Mouse (Mus musculus): ENCODE measurements around the gene Tex261. TPM values are rescaled to one million over a fixed set of nuclear protein-coding genes. Genes with fewer than 3 reads are reported as not detected.
"Not testable (repeated sequence)": the region's sequence is repeated elsewhere in the genome, so short reads cannot be mapped to it uniquely, and the experiment has no call there.

The Tex261 gene
- polyA plus RNA-seq, 1 experiment from 2014 or later = 73.2 TPM

DNA sequence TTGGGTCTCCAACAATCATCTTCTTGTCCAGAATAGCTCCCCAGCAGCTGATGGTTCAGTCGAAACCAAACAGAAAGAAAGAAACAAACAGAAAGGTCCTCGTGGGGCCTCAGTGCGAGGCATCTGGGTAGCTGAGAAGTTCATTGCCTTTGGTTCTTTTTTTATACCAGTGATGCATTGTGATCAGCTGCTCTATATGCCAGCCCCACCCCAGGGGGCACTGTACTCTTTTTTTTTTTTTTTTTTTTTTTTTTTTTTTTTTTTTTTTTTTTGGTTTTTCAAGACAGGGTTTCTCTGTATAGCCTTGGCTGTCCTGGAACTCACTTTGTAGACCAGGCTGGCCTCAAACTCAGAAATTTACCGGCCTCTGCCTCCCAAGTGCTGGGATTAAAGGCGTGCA is 14.9 kb upstream of the Tex261 start:
- H3K9me3 ChIP-seq (replicated peaks) = not testable (repeated sequence)

DNA sequence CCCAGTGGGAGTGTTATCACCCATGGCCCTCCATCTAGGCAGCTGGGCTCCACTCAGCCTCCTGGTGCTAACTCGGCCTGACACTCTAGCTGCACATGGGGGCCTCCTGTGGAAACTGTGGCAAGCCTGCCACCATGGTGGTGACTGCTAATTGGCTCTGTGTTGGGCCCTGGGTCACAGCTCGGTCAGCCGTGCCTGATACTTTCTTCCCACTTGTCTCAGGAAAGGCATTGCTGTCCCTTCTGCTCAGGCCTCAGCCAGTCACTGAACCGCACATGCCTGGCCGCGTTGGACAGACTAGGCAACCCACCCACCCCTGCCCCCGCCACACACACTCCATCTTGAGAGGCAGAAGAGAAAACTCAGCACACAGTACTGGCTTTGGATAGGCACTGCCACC is 12.9 kb upstream of the Tex261 start:
- WGBS = 38% methylated on average over 7 of the region's 7 CpGs
- H3K9ac ChIP-seq (replicated peaks) = no peak overlapping the region
- no peaks in the 10 kb centered on the region for H3K4me1 ChIP-seq
- H3K27me3 ChIP-seq (replicated peaks) = no peaks in the 10 kb centered on the region
- ATAC-seq (ENCODE audit: low FRiP score) = 0 out of 2 replicates have a peak, but pooled peaks have one; percentile 41
- no peaks in the 10 kb centered on the region for H3K36me3 ChIP-seq
- H3K4me2 ChIP-seq = no peak overlapping the region
- no peak overlapping the region for H3K4me3 ChIP-seq (replicated peaks)
- no peak overlapping the region for H3K27ac ChIP-seq (replicated peaks)
- no peaks in the 10 kb centered on the region for H3K9me3 ChIP-seq (replicated peaks)

More for the DNA sequence above, 14.9 kb upstream of the Tex261 start:
- not testable (repeated sequence) for ATAC-seq (ENCODE audit: low FRiP score); H3K4me2 ChIP-seq; H3K36me3 ChIP-seq; H3K27ac ChIP-seq (replicated peaks); H3K27me3 ChIP-seq (replicated peaks); H3K4me3 ChIP-seq (replicated peaks); H3K4me1 ChIP-seq; H3K9ac ChIP-seq (replicated peaks)
- 80% methylated on average over 5 of the region's 5 CpGs for WGBS

DNA sequence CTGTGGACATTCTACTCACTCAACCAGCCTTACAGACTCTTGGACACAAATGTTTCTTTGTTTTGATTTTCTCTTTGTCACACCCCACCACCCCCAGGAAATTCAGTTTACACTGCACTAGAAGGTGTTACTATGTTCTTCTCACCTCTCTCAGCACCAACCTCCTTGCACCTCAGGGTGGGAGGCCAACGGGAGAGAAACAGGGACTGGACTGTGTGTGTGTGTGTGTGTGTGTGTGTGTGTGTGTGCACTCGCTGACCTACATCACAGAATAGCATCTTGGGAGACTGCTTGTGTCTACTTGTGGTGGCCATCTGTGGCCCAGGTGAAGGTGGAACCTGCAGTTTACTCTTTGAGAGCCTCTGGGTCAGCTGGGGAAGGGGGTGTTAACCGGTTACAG is 10.8 kb upstream of the Tex261 start:
- no peaks in the 10 kb centered on the region for H3K4me1 ChIP-seq
- H3K27ac ChIP-seq (replicated peaks) = no peak overlapping the region
- no peaks in the 10 kb centered on the region for H3K27me3 ChIP-seq (replicated peaks)
- no peaks in the 10 kb centered on the region for H3K36me3 ChIP-seq
- H3K4me2 ChIP-seq = no peak overlapping the region
- H3K9ac ChIP-seq (replicated peaks) = no peak overlapping the region
- no peaks in the 10 kb centered on the region for H3K9me3 ChIP-seq (replicated peaks)
- H3K4me3 ChIP-seq (replicated peaks) = no peak overlapping the region
- 91% methylated on average over 3 of the region's 3 CpGs for WGBS
- no peak for ATAC-seq (ENCODE audit: low FRiP score)

DNA sequence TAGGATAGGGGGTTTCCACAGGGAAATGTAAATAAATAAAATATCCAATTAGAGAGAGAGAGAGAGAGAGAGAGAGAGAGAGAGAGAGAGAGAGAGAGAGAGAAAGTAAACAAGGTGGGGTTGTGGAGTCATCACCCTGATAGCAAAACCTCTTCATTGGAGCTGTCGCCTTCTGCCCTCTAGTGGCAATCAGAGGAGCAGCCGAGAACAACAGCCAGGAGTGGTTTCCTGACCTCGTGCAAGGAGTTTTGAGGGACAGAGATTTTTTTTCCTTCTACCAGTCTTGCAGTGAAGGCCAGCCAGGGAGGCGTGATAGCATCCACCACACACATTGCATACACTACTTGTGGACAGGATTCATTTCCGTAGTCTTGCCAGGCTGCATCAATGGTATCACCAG is 3.4 kb upstream of the Tex261 start:
- H3K9ac ChIP-seq (replicated peaks) = no peak overlapping the region
- H3K4me1 ChIP-seq = peaks cover 20% of the 10 kb centered on the region
- H3K36me3 ChIP-seq = no peaks in the 10 kb centered on the region
- H3K4me3 ChIP-seq (replicated peaks) = no peak overlapping the region
- no peak for ATAC-seq (ENCODE audit: low FRiP score)
- H3K27ac ChIP-seq (replicated peaks) = no peak overlapping the region
- H3K9me3 ChIP-seq (replicated peaks) = no peaks in the 10 kb centered on the region
- WGBS = 4% methylated on average over 5 of the region's 5 CpGs
- H3K27me3 ChIP-seq (replicated peaks) = no peaks in the 10 kb centered on the region
- no peak overlapping the region for H3K4me2 ChIP-seq

DNA sequence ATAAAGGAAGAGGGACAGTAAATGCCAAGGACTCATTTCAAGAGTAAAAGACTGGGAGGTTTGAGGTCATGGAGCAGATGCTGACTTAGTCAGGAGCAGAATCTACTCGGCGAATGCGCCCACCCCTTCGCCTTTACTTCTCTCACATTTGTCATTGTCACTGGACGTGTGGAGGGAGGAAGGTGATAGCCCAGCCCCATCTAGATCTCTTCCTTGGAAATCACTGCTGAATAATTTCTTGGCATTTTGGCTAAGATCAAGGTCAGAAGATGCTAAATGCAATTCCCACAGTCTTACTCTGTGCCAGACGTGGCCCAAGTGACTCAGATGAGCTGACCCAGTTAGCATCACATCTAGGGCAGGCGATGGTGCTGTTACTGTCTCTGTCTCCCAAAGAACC is 2.7 kb upstream of the Tex261 start:
- Histone ChIP-seq H3K27me3 (replicated peaks) (no peaks in the 10 kb centered on the region), H3K9me3 (replicated peaks) (no peaks in the 10 kb centered on the region), H3K4me3 (replicated peaks) (no peak overlapping the region), H3K36me3 (no peaks in the 10 kb centered on the region; the same call in 1 of the 2 replicates), H3K9ac (replicated peaks) (no peak overlapping the region), H3K4me2 (no peak overlapping the region), H3K27ac (replicated peaks) (no peak overlapping the region), H3K4me1 (peaks cover 27% of the 10 kb centered on the region)
- no peak for ATAC-seq (ENCODE audit: low FRiP score)
- WGBS = 87% methylated on average over 7 of the region's 7 CpGs

DNA sequence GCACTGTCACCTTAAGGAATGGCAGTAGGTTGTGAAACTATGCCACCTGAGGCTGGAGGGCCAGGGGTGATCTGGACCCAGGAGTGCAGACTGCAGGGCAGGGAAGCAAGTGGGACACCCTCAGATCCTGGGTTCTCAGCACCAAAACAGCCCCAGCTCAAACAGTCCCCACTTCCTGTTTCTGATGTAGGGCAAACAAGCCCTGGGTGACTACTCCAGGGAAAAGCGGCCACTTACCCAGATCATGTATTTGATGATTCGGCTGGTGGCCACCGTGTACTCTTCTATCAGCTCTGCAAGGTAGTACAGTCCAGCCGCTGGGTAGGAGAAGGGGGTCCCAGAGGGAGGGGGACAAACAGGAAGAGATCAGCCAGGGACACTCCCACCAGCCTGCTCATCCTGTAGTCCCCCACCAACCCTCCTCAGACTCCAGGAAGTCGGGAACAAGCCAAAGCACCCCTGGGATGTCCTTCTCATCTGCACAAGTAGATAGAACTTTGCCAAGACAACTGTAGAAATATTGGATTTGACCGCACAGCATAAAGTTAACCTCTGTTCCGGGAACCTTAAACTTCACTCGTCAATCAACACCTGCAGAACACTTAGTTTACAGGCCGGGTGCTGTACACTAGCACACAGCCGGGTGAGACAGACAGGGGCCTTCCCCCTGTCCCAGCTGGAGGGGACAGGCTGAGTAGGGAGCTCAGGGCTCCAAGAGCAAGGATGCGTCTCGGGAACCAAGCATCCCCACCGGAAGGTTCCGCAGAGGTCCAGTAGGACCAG is 641 bp downstream of the Tex261 start:
- peak; percentile 56 for ATAC-seq (ENCODE audit: low FRiP score)
- Histone ChIP-seq H3K4me2 (peak overlapping the region; percentile 87), H3K9me3 (replicated peaks) (no peaks in the 10 kb centered on the region), H3K4me3 (replicated peaks) (peak overlapping the region; percentile 98), H3K27ac (replicated peaks) (peak overlapping the region; percentile 86), H3K9ac (replicated peaks) (peak overlapping the region; percentile 95), H3K4me1 (peaks cover 35% of the 10 kb centered on the region), H3K36me3 (peaks cover 27% of the 10 kb centered on the region), H3K27me3 (replicated peaks) (no peaks in the 10 kb centered on the region)
- WGBS = 3% methylated on average over 14 of the region's 14 CpGs

DNA sequence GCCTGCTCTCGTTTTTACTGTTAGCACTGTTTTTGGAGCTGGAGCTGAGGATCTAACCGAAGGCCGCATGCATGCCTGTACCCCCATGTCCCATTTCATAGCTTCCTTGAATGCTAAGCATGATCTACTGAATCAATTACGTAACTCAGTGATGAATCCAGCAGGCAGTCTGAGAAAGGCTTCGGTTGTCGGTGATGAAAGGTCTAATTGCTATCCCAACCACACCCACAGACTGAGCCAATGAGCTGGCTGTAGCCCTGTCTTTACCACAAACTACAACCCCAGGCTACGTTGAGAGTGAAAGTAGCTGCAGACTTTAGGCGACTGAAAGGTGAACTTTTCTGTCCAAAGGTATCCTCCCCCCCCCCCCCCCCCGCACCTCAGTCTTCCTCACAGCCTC is 1.5 kb downstream of the Tex261 start:
- Histone ChIP-seq H3K4me1 (peaks cover 35% of the 10 kb centered on the region), H3K27ac (replicated peaks) (no peak overlapping the region), H3K4me2 (peak overlapping the region; percentile 87), H3K36me3 (peaks cover 35% of the 10 kb centered on the region), H3K9ac (replicated peaks) (no peak overlapping the region), H3K9me3 (replicated peaks) (no peaks in the 10 kb centered on the region), H3K4me3 (replicated peaks) (peak overlapping the region; percentile 98; the same call in 1 of the 2 replicates), H3K27me3 (replicated peaks) (no peaks in the 10 kb centered on the region)
- WGBS = 52% methylated on average over 8 of the region's 9 CpGs
- no peak for ATAC-seq (ENCODE audit: low FRiP score)

DNA sequence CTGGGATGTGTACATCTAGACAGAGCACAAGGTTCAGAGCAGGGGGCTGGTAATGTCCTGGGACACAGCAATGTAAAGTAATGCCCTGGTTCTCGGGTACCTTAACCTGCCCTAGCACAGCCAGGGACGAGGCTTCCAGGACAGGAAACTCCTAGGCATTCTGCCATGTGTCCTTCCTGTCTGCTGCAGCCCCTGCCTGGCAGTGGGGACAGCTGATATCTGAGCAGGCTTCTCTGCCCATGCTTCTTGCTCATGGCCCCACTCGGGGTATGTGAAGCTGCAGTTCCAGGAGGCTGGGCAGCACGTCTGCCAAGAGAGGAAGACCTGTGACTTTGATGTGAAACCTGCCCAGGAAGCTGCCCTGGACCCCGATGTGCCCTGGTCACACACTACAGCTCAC is 7.1 kb downstream of the Tex261 start:
- H3K9me3 ChIP-seq (replicated peaks) = no peaks in the 10 kb centered on the region
- peaks cover 10% of the 10 kb centered on the region for H3K4me1 ChIP-seq
- peaks cover 47% of the 10 kb centered on the region for H3K36me3 ChIP-seq
- no peak overlapping the region for H3K9ac ChIP-seq (replicated peaks)
- no peak overlapping the region for H3K4me2 ChIP-seq
- H3K4me3 ChIP-seq (replicated peaks) = no peak overlapping the region
- no peak overlapping the region for H3K27ac ChIP-seq (replicated peaks)
- WGBS = 91% methylated on average over 5 of the region's 5 CpGs
- H3K27me3 ChIP-seq (replicated peaks) = peaks cover 14% of the 10 kb centered on the region
- ATAC-seq (ENCODE audit: low FRiP score) = no peak

DNA sequence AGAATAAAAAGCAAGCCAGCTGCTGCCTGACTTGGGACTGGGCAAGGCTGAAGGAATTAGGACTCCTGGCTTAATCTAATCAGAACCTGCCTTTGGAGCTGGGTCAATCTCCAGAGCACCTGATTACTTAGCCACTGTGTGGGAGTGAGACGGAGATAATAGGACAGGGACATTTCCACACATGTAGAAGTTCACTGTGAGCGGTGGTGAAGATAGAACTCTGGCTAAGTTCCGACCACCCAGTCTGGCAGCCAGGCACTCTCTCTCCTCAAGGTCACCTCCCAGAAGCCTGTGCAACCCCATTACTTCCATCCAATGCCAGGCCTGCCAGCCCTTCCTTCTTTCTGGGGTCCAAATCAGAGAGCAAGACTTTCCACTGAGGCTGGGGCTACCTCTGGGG is 8.6 kb downstream of the Tex261 start:
- Histone ChIP-seq H3K27ac (replicated peaks) (no peak overlapping the region), H3K27me3 (replicated peaks) (peaks cover 29% of the 10 kb centered on the region), H3K4me1 (peaks cover 10% of the 10 kb centered on the region), H3K9me3 (replicated peaks) (no peaks in the 10 kb centered on the region), H3K4me2 (no peak overlapping the region), H3K9ac (replicated peaks) (no peak overlapping the region), H3K4me3 (replicated peaks) (no peak overlapping the region), H3K36me3 (peaks cover 34% of the 10 kb centered on the region)
- ATAC-seq (ENCODE audit: low FRiP score) = no peak
- 97% methylated on average over 3 of the region's 3 CpGs for WGBS

DNA sequence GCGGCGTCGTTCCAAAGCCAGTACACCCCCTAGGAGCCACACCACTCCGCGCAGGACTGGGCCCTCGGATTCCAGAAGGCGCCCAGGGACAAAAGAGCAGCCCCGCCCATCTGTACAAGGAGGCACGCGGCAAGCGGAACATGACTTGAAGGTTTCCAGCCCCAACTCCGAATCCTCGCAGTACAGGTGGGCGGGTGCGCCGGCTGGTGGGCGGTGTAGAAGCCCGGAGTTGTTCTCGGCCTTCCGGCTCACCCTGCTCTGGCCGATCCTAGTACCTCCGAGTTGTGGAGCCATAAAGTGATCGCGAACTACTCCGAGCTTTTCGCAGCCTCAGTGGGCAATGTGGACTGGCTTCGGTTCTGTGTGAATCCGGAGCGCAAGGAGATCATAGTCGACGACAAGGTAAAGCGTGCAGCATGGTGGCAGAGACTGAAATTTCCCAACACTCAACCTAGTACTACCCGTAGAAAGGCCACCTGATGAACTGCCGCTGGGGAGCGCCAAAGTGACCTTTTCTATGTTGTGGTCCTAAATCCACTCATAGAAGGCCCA is 12.7 kb downstream of the Tex261 start:
- Histone ChIP-seq H3K9me3 (replicated peaks) (no peaks in the 10 kb centered on the region), H3K36me3 (0 out of 2 replicates have a peak, but pooled peaks cover 3% of the 10 kb centered on the region), H3K9ac (replicated peaks) (no peak overlapping the region; the same call in 1 of the 2 replicates), H3K4me2 (peak overlapping the region; percentile 48), H3K4me3 (replicated peaks) (peak overlapping the region; percentile 16), H3K4me1 (peaks cover 15% of the 10 kb centered on the region), H3K27ac (replicated peaks) (no peak overlapping the region), H3K27me3 (replicated peaks) (peaks cover 62% of the 10 kb centered on the region)
- no peak for ATAC-seq (ENCODE audit: low FRiP score)
- WGBS = 3% methylated on average over 35 of the region's 35 CpGs

DNA sequence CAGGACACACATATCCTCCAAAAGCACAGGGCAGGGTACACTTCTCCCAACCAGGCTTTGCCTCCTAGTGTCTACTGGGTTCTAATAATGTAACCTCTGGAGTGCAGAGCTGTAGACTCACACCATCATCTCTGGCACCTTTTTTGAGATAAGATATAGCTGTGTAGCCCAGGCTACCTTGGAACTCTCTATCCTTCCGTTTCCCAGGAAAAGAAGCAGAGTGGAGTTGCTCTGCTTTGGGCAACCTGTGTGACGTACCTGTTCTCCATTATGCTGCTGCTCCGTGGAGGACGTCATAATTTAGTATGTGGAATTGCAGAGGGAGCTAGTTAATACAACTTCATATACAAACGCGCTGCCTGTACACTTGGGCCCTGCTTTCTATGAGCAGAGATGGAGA is 13.3 kb downstream of the Tex261 start, which contains the start of gene Ankrd53:
Gene Ankrd53, plus strand, starts transcription at position 301 of the 400 bp plus-strand sequence.
- Histone ChIP-seq H3K9ac (replicated peaks) (no peak within 1 kb of the TSS; the same call in 1 of the 2 replicates), H3K27me3 (replicated peaks) (peaks cover 68% of the 10 kb centered on the region), H3K4me3 (replicated peaks) (peak within 1 kb of the TSS; percentile 16), H3K4me1 (peaks cover 17% of the 10 kb centered on the region), H3K4me2 (peak within 1 kb of the TSS; percentile 48), H3K36me3 (no peaks in the 10 kb centered on the region), H3K27ac (replicated peaks) (no peak within 1 kb of the TSS), H3K9me3 (replicated peaks) (no peaks in the 10 kb centered on the region)
- 23% methylated on average over 6 of the region's 6 CpGs for WGBS
- no peak for ATAC-seq (ENCODE audit: low FRiP score)

DNA sequence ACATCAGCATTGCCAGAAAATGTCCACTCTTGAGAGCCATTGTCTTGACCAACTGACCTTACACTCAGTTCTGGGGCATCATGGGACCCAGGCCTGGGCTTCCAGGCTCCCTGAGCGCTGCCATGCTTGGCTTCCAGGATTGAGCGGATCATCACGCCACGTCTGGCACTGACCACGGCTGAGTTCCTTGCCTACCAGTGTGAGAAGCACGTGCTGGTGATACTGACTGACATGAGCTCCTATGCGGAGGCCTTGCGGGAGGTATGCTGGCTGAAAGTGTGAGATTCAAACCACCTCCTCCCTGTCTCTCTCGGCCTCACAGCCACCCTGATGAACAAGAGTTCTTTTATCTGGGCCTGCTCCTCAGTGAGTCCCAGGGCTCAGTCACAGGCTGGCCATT is 19.6 kb downstream of the Tex261 start:
- no peak for ATAC-seq (ENCODE audit: low FRiP score)
- Histone ChIP-seq H3K36me3 (no peaks in the 10 kb centered on the region), H3K27me3 (replicated peaks) (peaks cover 57% of the 10 kb centered on the region), H3K9ac (replicated peaks) (no peak overlapping the region), H3K9me3 (replicated peaks) (no peaks in the 10 kb centered on the region), H3K4me3 (replicated peaks) (no peak overlapping the region), H3K4me1 (peaks cover 7% of the 10 kb centered on the region), H3K4me2 (no peak overlapping the region), H3K27ac (replicated peaks) (no peak overlapping the region)
- 84% methylated on average over 9 of the region's 9 CpGs for WGBS
